Mouse (Mus musculus): ENCODE measurements around the gene Tomm70a. TPM values are rescaled to one million over a fixed set of nuclear protein-coding genes. Genes with fewer than 3 reads are reported as not detected.

Tomm70a gene
- total RNA-seq, 2 experiments from 2014 or later, result 107 to 110 TPM

- DNase-seq (ENCODE audit: low spot score in 2 of 2), result peak; percentile 52 to 64
- intact Hi-C loops (cut with DNase I), result no loop called here
These were observed 55.8 kb downstream of the Tomm70a start for GRCm38 (mm10) chr16:57177254-57177653.

DNA sequence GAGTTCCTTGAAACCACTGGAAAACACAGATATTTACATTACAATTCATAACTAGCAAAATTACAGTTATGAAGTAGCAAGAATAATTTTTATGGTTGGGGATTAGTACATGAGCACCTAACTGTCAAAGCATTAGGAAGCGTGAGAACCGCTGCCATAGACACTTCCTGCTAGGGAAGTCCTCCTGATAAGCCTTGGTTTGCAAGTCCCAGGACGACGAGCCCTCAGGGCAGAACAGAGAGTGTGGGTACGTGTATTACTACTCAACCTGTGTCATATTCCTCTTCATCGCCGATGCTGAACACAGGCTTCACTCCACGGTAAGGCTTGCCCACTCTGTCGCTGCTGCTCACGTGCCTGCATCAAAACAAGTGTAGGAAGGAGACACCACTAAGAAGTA, 56.2 kb downstream of the Tomm70a start:
- DNase-seq (ENCODE audit: low spot score in 2 of 2), result no peak
- intact Hi-C loops (cut with DNase I), result no loop called here

GRCm38 (mm10) chr16:57181180-57181579, 59.7 kb downstream of the Tomm70a start:
- intact Hi-C loops (cut with DNase I), result no loop called here
- peak; percentile 54 to 69 for DNase-seq (ENCODE audit: low spot score in 2 of 2)

GRCm38 (mm10) chr16:57182037-57182436, 60.5 kb downstream of the Tomm70a start:
- DNase-seq (ENCODE audit: low spot score in 2 of 2), result no peak
- intact Hi-C loops (cut with DNase I), result no loop called here

- no peak for DNase-seq (ENCODE audit: low spot score in 2 of 2)
- intact Hi-C loops (cut with DNase I), result no loop called here
These were observed 65.1 kb downstream of the Tomm70a start for GRCm38 (mm10) chr16:57186618-57187017.

- intact Hi-C loops (cut with DNase I), result no loop called here
- no peak for DNase-seq (ENCODE audit: low spot score in 2 of 2)
These were observed 68.0 kb downstream of the Tomm70a start for GRCm38 (mm10) chr16:57189493-57189892.

DNA sequence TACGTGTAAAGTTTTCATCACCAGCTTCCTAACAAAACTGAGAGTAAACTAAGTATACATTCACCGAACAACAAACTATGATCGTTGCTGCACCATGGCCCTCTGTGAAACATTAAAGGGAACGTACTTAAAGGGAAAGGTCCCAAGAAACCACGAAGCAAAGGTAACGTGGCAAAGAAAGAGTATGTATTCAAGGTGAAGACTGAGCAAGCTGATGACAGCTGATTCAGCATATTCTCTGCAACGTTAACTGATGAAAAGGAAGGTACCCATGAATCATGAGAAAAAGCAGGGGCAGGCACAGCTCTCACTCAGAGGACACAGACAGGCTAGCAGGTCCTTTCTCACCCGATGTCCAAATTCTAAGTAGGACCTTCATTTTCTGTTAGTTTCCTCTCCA, 68.9 kb downstream of the Tomm70a start:
- intact Hi-C loops (cut with DNase I), result no loop called here
- no peak for DNase-seq (ENCODE audit: low spot score in 2 of 2)

DNA sequence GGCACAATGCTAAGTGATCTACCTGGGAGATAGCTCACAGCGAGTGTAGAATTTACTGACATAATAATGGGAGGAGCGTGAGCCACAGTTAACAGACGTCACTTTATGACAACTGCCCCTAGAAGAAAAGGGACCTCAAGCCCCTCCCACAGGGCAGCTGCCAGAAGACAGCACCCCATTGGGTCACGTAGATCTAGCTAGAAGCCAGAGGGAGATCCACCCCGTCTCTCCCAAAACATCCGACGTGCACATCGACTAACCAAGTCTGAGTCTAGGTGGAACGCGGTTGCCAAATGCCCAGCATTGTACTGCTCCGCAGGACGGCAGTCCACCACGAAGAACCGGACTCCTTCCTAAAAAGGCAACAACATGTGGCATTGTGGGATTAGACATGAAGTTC, 69.7 kb downstream of the Tomm70a start:
- intact Hi-C loops (cut with DNase I), result no loop called here

DNA sequence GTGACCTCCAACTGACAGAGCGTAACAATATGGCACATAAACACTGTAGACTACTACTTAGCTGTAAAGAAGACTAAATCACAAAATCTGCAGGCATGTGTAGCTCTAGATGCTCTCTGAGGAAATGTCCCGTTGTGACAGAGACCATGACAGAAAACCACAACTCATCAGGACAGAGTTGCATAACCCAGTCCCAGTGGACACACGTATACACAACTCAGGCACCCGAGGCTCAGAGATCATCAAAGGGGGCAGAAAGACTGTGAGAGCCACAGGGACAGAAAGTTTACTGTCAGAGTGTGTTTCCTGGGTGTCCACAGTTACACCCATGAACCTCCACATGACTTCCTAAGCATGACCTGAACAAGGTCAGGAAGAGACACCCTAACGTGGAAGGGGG, 75.1 kb downstream of the Tomm70a start:
- intact Hi-C loops (cut with DNase I), result no loop called here
- DNase-seq (ENCODE audit: low spot score in 2 of 2), result no peak

More for the DNA sequence above, 69.7 kb downstream of the Tomm70a start:
- DNase-seq (ENCODE audit: low spot score in 2 of 2), result no peak

- DNase-seq (ENCODE audit: low spot score in 2 of 2), result no peak
- intact Hi-C loops (cut with DNase I), result no loop called here
These were observed 75.8 kb downstream of the Tomm70a start for GRCm38 (mm10) chr16:57197281-57197680.

Other genes with a start within 250 kb of the Tomm70a start
- 1 to 10 TPM; 1.7 to 3.2 TPM for gene Tmem45a, start 235.5 kb upstream of the Tomm70a start, total RNA-seq (2021)
- 1 to 10 TPM; 1.3 to 2.5 TPM for gene Lnp1, start 193.6 kb upstream of the Tomm70a start, total RNA-seq (2021)
- gene Tmem45a2, start 50.3 kb upstream of the Tomm70a start, total RNA-seq (2021), result not detected
- 10 to 100 TPM; 19.2 to 19.5 TPM for gene Nit2, start 45.6 kb downstream of the Tomm70a start, total RNA-seq (2021)
- 10 to 100 TPM; 38.8 to 42.4 TPM for gene Tbc1d23, start 109.8 kb downstream of the Tomm70a start, total RNA-seq (2021)
- gene Tmem30c, start 171.2 kb downstream of the Tomm70a start, total RNA-seq (2021), result under 1 TPM; 0.19 to 0.29 TPM
- 1 to 10 TPM; 4.6 to 5.2 TPM for gene Filip1l, start 231.4 kb downstream of the Tomm70a start, total RNA-seq (2021)